Mouse (Mus musculus) brain, embryonic 14.5 days (tissue): ENCODE results near the gene Abhd2. TPM values are rescaled to one million over a fixed set of nuclear protein-coding genes. Genes with fewer than 3 reads are reported as not detected.

Experiments
- DNase-seq: peaks from one replicate; pipeline ENCODE4 v3.0.0-alpha.2; 2011; ENCODE audit warnings: low read depth
- CTCF ChIP-seq: fragments of 200-500 bp; IDR thresholded peaks from 2 replicates; pipeline ENCODE4 v1.5.1; 2012; ENCODE audit warnings: inconsistent platforms, mild to moderate bottlenecking, moderate library complexity, borderline replicate concordance; ENCODE audit not compliant: insufficient read depth, insufficient read length; ENCODE audit errors: extremely low read depth
- POLR2A ChIP-seq: fragments of 200-500 bp; IDR thresholded peaks from 2 replicates; pipeline ENCODE4 v1.6.1; 2012; ENCODE audit warnings: mild to moderate bottlenecking, inconsistent platforms, borderline replicate concordance; ENCODE audit not compliant: poor library complexity, insufficient read depth, insufficient read length, severe bottlenecking; ENCODE audit errors: extremely low read depth
- polyA plus RNA-seq: library from polyadenylated mRNA; depleted of rRNA; stranded (reverse); fragments of >200 nt; gene quantifications from 2 replicates; pipeline ENCODE4 v1.2.3, GENCODE M21; 2012; rRNA removed

Abhd2 gene
- polyA plus RNA-seq, 1 experiment: 28.7 TPM

GRCm38 (mm10) chr7:79391883-79392649, 119.1 kb downstream of the Abhd2 start, which contains the start of gene Fanci:
Gene Fanci, plus strand, starts transcription at chr7:79391929.
- no peak for TF ChIP-seq POLR2A
- TF ChIP-seq CTCF: no peak
- peak; percentile 98 for DNase-seq

- peak; percentile 11; the same call in 1 of the 2 replicates for TF ChIP-seq CTCF
- no peak for TF ChIP-seq POLR2A
Measured at GRCm38 (mm10) chr7:79392860-79393513, 120.0 kb downstream of the Abhd2 start.

GRCm38 (mm10) chr7:79393924-79394323, 120.9 kb downstream of the Abhd2 start:
- TF ChIP-seq CTCF (no peak), POLR2A (no peak)
- no peak for DNase-seq

More at GRCm38 (mm10) chr7:79392860-79393513, 120.0 kb downstream of the Abhd2 start:
- DNase-seq: no peak

- no peak for DNase-seq
- TF ChIP-seq CTCF (no peak), POLR2A (no peak)
Measured at GRCm38 (mm10) chr7:79394666-79395065, 121.7 kb downstream of the Abhd2 start.

- no peak for DNase-seq
- TF ChIP-seq POLR2A (no peak), CTCF (no peak)
Measured at GRCm38 (mm10) chr7:79395186-79395585, 122.2 kb downstream of the Abhd2 start.

GRCm38 (mm10) chr7:79397446-79397963, 124.5 kb downstream of the Abhd2 start:
- DNase-seq: no peak

GRCm38 (mm10) chr7:79398426-79398825, 125.4 kb downstream of the Abhd2 start:
- DNase-seq: no peak
- TF ChIP-seq CTCF: no peak
- TF ChIP-seq POLR2A: no peak

More at GRCm38 (mm10) chr7:79397446-79397963, 124.5 kb downstream of the Abhd2 start:
- no peak for TF ChIP-seq POLR2A
- no peak for TF ChIP-seq CTCF

- TF ChIP-seq POLR2A: no peak
- no peak for TF ChIP-seq CTCF
- no peak for DNase-seq
Measured at GRCm38 (mm10) chr7:79398971-79399370, 126.0 kb downstream of the Abhd2 start.

- TF ChIP-seq POLR2A: no peak
- no peak for TF ChIP-seq CTCF
- DNase-seq: no peak
Measured at GRCm38 (mm10) chr7:79400296-79400695, 127.3 kb downstream of the Abhd2 start.

GRCm38 (mm10) chr7:79414449-79415375, 141.7 kb downstream of the Abhd2 start:
- peak; percentile 37 for DNase-seq

More at GRCm38 (mm10) chr7:79414449-79415375, 141.7 kb downstream of the Abhd2 start:
- TF ChIP-seq POLR2A (no peak), CTCF (no peak)

Other genes starting within 250 kb of the Abhd2 start
- gene Acan, start 219.7 kb upstream of the Abhd2 start, polyA plus RNA-seq: 0.43 and 0.46 TPM in 2 replicates
- 2.2 and 2.6 TPM in 2 replicates for gene Hapln3, start 142.2 kb upstream of the Abhd2 start, polyA plus RNA-seq
- gene Mfge8, start 124.1 kb upstream of the Abhd2 start, polyA plus RNA-seq: 129 and 131 TPM in 2 replicates
- 26.1 and 47.4 TPM in 2 replicates for gene Rlbp1, start 113.8 kb downstream of the Abhd2 start, polyA plus RNA-seq
- gene Fanci, start 118.7 kb downstream of the Abhd2 start, polyA plus RNA-seq: 3.2 and 4.6 TPM in 2 replicates
- gene Polg, start 193.2 kb downstream of the Abhd2 start, polyA plus RNA-seq: 44.7 and 55.4 TPM in 2 replicates